In genomic region chr9:45749917-45750316, GRCm38 (mm10) we compare ENCODE assay signal across 30 mouse cellular contexts.
"Had no signal": no experiment of that assay in that cellular context is flagged by ENCODE, and none has a peak within 500 bp of the region (broad histone marks: within the 10 kb centered on the region; RNA-seq: fewer than 3 reads in every experiment).

No protein-coding gene starts in this region.

- H3K4me3 ChIP-seq: heart, embryonic 10.5 days; heart, embryonic 12.5 days; heart, embryonic 13.5 days; heart, embryonic 15.5 days; hindbrain, embryonic 10.5 days; hindbrain, embryonic 12.5 days; hindbrain, embryonic 13.5 days; hindbrain, embryonic 15.5 days; intestine, embryonic 15.5 days; kidney, embryonic 15.5 days; left cerebral cortex, adult 2 months had no signal

- H3K27ac ChIP-seq: heart, embryonic 10.5 days; heart, embryonic 13.5 days; heart, embryonic 15.5 days; hindbrain, embryonic 10.5 days; hindbrain, embryonic 12.5 days; hindbrain, embryonic 13.5 days; hindbrain, embryonic 14.5 days; hindbrain, embryonic 15.5 days; hindbrain, postnatal 0 days; intestine, embryonic 15.5 days; kidney, embryonic 15.5 days; kidney, postnatal 0 days; left cerebral cortex, adult 2 months had no signal

- DNase-seq: heart, postnatal 10 days; heart, postnatal 14 days; heart, postnatal 36 days; heart, postnatal 4 days; kidney, adult 11 months; kidney, adult 18-20 months; kidney, adult 2 months; kidney, adult 8-10 months; kidney, adult 9 months; kidney, postnatal 10 days; kidney, postnatal 14 days; kidney, postnatal 25 days; kidney, postnatal 36 days; kidney, postnatal 4 days; layer of hippocampus, adult 9-11 months; layer of hippocampus, postnatal 36 days had no signal
